Mouse (Mus musculus) lung, postnatal 0 days (tissue): ENCODE data around the gene Ak6. TPM values are rescaled to one million over a fixed set of nuclear protein-coding genes. Genes with fewer than 3 reads are reported as not detected.

Source experiments
- ATAC-seq: fragments of 200-750 bp; cut with Nextera tagmentation; 2 replicates; pipeline ENCODE4 v1.8.0; 2017; ENCODE audit warnings: moderate library complexity
- DNase-seq: peaks from one replicate; pipeline ENCODE4 v3.0.0-alpha.2; 2016; ENCODE audit warnings: low spot score
- H3K27ac ChIP-seq: fragments of 300-500 bp; sonication (generic); 2 replicates; pipeline ENCODE4 v1.5.1; 2014; ENCODE audit warnings: antibody characterized with exemption, mild to moderate bottlenecking, low read length, mixed read lengths
- H3K27me3 ChIP-seq: fragments of 300-500 bp; sonication (generic); replicated peaks from 2 replicates; pipeline ENCODE4 v1.6.1; 2014; ENCODE audit warnings: low read length, mixed read lengths; ENCODE audit not compliant: insufficient read depth
- H3K36me3 ChIP-seq: fragments of 300-500 bp; sonication (generic); 2 replicates; pipeline ENCODE4 v1.6.1; 2014; ENCODE audit warnings: low read length, mixed read lengths; ENCODE audit not compliant: insufficient read depth
- H3K4me1 ChIP-seq: fragments of 300-500 bp; sonication (generic); 2 replicates; pipeline ENCODE4 v1.6.1; 2014; ENCODE audit warnings: antibody characterized with exemption, low read depth, low read length, mixed read lengths; ENCODE audit not compliant: insufficient read depth
- H3K4me2 ChIP-seq: fragments of 300-500 bp; sonication (generic); replicated peaks from 2 replicates; pipeline ENCODE4 v1.6.1; 2014; ENCODE audit warnings: low read depth, mild to moderate bottlenecking, low read length, moderate library complexity, mixed read lengths
- H3K4me3 ChIP-seq: fragments of 300-500 bp; sonication (generic); 2 replicates; pipeline ENCODE4 v1.5.1; 2014; ENCODE audit warnings: low read depth, low read length
- H3K9ac ChIP-seq: fragments of 300-500 bp; sonication (generic); replicated peaks from 2 replicates; pipeline ENCODE4 v1.6.1; 2014; ENCODE audit warnings: low read depth, mild to moderate bottlenecking
- H3K9me3 ChIP-seq: fragments of 300-500 bp; sonication (generic); 2 replicates; pipeline ENCODE4 v1.6.1; 2016; ENCODE audit warnings: low read length, mixed read lengths
- CTCF ChIP-seq: IDR thresholded peaks from 2 replicates; pipeline ENCODE4 v1.5.1; 2016; ENCODE audit warnings: antibody characterized with exemption, mild to moderate bottlenecking
- EP300 ChIP-seq: IDR thresholded peaks from 2 replicates; pipeline ENCODE4 v1.6.1; 2016; ENCODE audit warnings: antibody characterized with exemption, mild to moderate bottlenecking, control low read depth
- WGBS: fragments of 180-500 bp; shearing (Covaris S2); extraction: QIAGEN DNeasy Blood & Tissue Kit; methylation state at CpG from one replicate; pipeline ENCODE4 v1.1.7; 2014; 5-methylcytosine and 5-hydroxymethylcytosine counted together
- polyA plus RNA-seq: library from polyadenylated mRNA; unstranded; fragments of >200 nt; fragmentation: Nextera tagmentation; extraction: Ambion mirVana; gene quantifications from 2 replicates; pipeline ENCODE4 v1.2.1, GENCODE M21; 2015

Gene Ak6
- polyA plus RNA-seq, 1 experiment from 2014 or later: 136 TPM

DNA sequence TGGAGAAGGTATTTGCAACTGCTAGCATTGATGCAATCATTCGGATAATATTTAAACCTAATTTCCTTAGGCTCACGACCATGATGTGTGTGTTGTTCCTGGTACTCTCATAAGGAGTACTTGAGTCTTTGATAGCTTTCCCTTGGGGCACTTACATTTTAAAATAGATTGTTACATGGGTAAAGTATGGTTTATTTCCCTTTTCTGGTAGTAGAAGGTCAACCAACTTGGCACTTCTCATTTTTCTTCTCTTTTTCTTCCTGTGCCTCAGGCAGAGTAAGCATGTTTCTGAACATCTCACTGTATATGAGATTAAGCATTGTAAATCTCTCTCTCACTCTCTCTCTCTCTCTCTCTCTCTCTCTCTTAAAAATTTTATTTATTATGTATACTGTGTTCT, 32.1 kb downstream of the Ak6 start:
- no peak overlapping the region for H3K4me2 ChIP-seq
- H3K4me1 ChIP-seq: no peaks in the 10 kb centered on the region
- no peaks in the 10 kb centered on the region for H3K27me3 ChIP-seq
- ATAC-seq (peak; percentile 35), DNase-seq (peak; percentile 23)
- H3K27ac ChIP-seq: no peak overlapping the region
- 55% methylated on average over 2 of the region's 2 CpGs for WGBS
- no peak for TF ChIP-seq EP300
- no peak for TF ChIP-seq CTCF
- H3K9me3 ChIP-seq: no peaks in the 10 kb centered on the region
- no peak overlapping the region for H3K4me3 ChIP-seq
- H3K36me3 ChIP-seq: no peaks in the 10 kb centered on the region
- H3K9ac ChIP-seq: no peak overlapping the region

DNA sequence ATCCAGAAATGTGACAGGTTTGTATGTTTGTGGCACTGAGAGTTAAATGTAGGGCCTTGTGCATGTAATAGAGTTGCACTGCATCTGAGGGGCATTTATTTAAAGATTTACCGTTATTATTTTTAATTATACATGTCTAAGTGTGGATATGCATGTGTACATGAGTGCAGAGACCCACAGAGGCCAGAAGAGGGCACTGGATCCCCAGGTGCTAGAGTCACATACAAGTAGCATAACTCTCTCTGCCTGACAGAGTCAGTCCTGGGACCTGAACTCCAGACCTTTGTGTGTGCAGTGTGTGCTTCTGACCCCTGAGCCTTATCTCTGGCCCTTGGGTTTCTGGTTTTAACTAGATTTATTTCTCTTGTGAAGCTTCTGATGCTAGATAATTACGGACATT, 33.6 kb downstream of the Ak6 start:
- no peaks in the 10 kb centered on the region for H3K27me3 ChIP-seq
- H3K4me2 ChIP-seq: no peak overlapping the region
- H3K36me3 ChIP-seq: no peaks in the 10 kb centered on the region
- TF ChIP-seq CTCF (peak; percentile 51), EP300 (no peak)
- no peaks in the 10 kb centered on the region for H3K9me3 ChIP-seq
- no peak overlapping the region for H3K9ac ChIP-seq
- ATAC-seq (no peak; the same call in 1 of the 2 replicates), DNase-seq (no peak)
- 78% methylated on average over 2 of the region's 2 CpGs for WGBS
- no peak overlapping the region for H3K4me3 ChIP-seq
- H3K4me1 ChIP-seq: no peaks in the 10 kb centered on the region
- no peak overlapping the region for H3K27ac ChIP-seq

DNA sequence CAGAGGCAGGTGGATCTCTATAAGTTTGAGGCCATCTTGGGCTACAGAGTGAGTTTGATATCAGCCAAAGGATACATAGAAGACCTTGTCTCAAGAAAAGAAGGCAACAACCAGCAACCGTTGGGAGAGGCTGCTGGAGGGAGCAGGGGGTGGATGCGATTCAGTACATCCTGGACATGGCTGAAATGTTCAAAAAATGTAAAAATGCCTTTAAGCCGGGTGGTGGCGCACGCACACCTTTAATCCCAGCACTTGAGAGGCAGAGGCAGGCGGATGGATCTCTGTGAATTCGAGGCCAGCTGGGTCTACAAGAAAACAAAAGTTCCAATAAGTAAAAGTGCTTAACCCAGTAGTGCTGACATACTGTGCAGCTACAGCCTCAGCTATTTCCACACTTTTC, 36.7 kb downstream of the Ak6 start:
- Histone ChIP-seq H3K27ac (no peak overlapping the region), H3K9ac (no peak overlapping the region), H3K4me3 (no peak overlapping the region), H3K4me1 (no peaks in the 10 kb centered on the region), H3K36me3 (no peaks in the 10 kb centered on the region), H3K9me3 (no peaks in the 10 kb centered on the region), H3K4me2 (no peak overlapping the region), H3K27me3 (no peaks in the 10 kb centered on the region)
- no peak for ATAC-seq
- TF ChIP-seq CTCF (no peak), EP300 (no peak)
- no peak for DNase-seq
- WGBS: 69% methylated on average over 7 of the region's 7 CpGs

DNA sequence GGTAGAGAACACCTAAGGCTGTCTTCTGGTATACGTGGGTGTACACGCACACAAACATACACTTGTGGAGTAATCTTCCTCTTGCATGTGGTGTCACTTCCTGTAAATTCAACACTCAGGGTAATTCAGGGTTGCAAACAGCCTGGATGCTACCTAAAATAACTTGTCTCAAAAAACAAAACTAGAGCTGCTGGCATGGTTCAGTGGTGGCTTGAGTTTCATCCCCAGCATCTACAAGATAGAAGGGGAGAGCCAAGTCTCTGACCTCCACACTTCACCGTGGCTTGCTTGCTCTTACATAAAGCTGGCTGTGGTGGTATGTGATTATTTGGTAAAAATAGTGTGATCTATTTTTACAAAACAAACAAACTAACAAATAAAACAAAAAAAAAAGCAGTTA, 46.8 kb downstream of the Ak6 start:
- TF ChIP-seq EP300: no peak
- Histone ChIP-seq H3K4me2 (no peak overlapping the region), H3K4me1 (no peaks in the 10 kb centered on the region), H3K27ac (no peak overlapping the region), H3K9ac (no peak overlapping the region), H3K9me3 (no peaks in the 10 kb centered on the region), H3K4me3 (no peak overlapping the region), H3K36me3 (peaks cover 23% of the 10 kb centered on the region; the same call in 1 of the 2 replicates), H3K27me3 (no peaks in the 10 kb centered on the region)
- 90% methylated on average over 3 of the region's 3 CpGs for WGBS
- ATAC-seq (no peak), DNase-seq (no peak)

DNA sequence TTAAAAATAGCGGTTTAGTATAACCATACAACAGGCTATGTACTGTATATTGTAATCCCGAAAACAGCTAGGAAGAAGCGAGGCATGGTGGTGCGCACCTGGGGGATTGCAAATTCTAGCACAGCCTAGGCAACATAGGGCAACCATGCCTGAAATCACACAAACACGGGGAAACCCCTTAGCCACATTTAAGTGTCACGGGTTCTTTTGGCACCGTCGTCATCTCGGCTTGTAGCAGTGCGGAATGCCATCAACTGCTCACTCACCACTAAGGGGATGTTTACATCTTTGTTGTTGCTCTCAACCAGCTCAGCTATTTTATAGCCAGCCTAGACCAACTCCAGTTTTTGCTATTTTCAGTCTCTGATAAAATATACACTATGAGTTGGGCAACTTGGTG, 48.1 kb downstream of the Ak6 start:
- no peak overlapping the region for H3K27ac ChIP-seq
- H3K4me3 ChIP-seq: no peak overlapping the region
- WGBS: 89% methylated on average over 10 of the region's 10 CpGs
- no peak overlapping the region for H3K9ac ChIP-seq
- DNase-seq (no peak), ATAC-seq (no peak)
- no peak overlapping the region for H3K4me2 ChIP-seq
- H3K27me3 ChIP-seq: no peaks in the 10 kb centered on the region
- no peaks in the 10 kb centered on the region for H3K4me1 ChIP-seq
- no peaks in the 10 kb centered on the region for H3K9me3 ChIP-seq
- no peak for TF ChIP-seq CTCF
- no peak for TF ChIP-seq EP300
- H3K36me3 ChIP-seq: peaks cover 24% of the 10 kb centered on the region; the same call in 1 of the 2 replicates

DNA sequence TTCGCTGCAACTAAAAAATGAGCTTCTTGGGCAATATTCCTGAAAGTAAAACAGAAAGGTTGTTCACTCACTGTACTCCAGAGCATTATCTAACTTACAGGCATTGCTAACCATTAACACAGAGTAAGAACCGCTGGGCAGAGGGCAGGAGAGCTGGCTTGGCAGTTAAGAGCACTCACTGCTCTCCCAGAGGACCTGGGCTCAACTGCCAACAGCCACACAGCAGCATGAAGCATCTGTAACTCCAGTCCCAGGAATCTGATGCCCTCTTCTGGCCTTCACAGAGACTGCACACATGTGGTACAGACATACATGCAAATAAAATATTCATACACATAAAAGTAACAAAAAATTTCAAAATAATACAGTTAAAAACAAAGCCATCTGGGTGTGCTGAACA, 52.7 kb downstream of the Ak6 start:
- H3K36me3 ChIP-seq: peaks cover 46% of the 10 kb centered on the region; the same call in 1 of the 2 replicates
- ATAC-seq: no peak
- 86% methylated on average over 2 of the region's 2 CpGs for WGBS

DNA sequence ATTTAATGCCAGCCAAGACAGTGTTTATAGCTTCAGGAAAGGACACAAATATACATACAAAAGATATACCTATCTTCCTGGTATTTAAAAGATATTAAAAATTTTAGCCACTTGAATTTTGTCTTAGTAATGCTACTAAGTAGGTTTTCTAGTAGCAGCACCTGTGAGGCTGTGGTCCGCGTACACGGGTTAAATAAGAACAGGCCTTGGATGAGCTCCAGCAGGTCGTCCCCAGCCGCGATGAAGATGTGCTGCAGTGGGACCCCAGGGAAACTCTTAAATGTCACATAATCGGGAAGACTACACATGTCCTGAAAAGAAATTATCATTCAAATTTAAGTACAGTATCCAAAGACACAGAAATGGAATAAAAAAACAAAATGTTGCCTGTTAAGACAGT, 55.4 kb downstream of the Ak6 start:
- TF ChIP-seq EP300 (no peak), CTCF (no peak)
- no peaks in the 10 kb centered on the region for H3K27me3 ChIP-seq
- WGBS: 95% methylated on average over 7 of the region's 7 CpGs

More for the DNA sequence above, 52.7 kb downstream of the Ak6 start:
- no peak overlapping the region for H3K4me2 ChIP-seq
- no peak overlapping the region for H3K4me3 ChIP-seq
- TF ChIP-seq EP300 (no peak), CTCF (peak; percentile 33)
- H3K9me3 ChIP-seq: no peaks in the 10 kb centered on the region
- H3K27ac ChIP-seq: no peak overlapping the region
- no peaks in the 10 kb centered on the region for H3K27me3 ChIP-seq
- peak; percentile 9 for DNase-seq
- no peaks in the 10 kb centered on the region for H3K4me1 ChIP-seq
- H3K9ac ChIP-seq: no peak overlapping the region

More for the DNA sequence above, 55.4 kb downstream of the Ak6 start:
- H3K36me3 ChIP-seq: peaks cover 60% of the 10 kb centered on the region; the same call in 1 of the 2 replicates
- H3K4me1 ChIP-seq: no peaks in the 10 kb centered on the region
- no peak overlapping the region for H3K27ac ChIP-seq
- DNase-seq: no peak
- H3K9ac ChIP-seq: no peak overlapping the region
- no peaks in the 10 kb centered on the region for H3K9me3 ChIP-seq
- no peak for ATAC-seq
- H3K4me2 ChIP-seq: no peak overlapping the region
- H3K4me3 ChIP-seq: no peak overlapping the region
